In genomic region chr15:102432046-102432445, GRCm38 (mm10) we compare ENCODE assay signal across 22 mouse cellular contexts.
"Had no signal": no experiment of that assay in that cellular context is flagged by ENCODE, and none has a peak within 500 bp of the region (broad histone marks: within the 10 kb centered on the region; RNA-seq: fewer than 3 reads in every experiment).

No protein-coding gene starts in this region.

- DNase-seq: kidney, postnatal 14 days; kidney, postnatal 4 days; left cerebral cortex, postnatal 4 days; liver, postnatal 0 days; lung, embryonic 14.5 days; retina, postnatal 1 day; right cerebral cortex, postnatal 25 days; spleen, adult 18-20 months; thymus, adult 18-20 months; thymus, postnatal 36 days had no signal

- H3K9me3 ChIP-seq: limb, embryonic 12.5 days; limb, embryonic 15.5 days; megakaryocyte, embryonic 14.5 days; midbrain, embryonic 10.5 days; midbrain, embryonic 13.5 days; neural tube, embryonic 13.5 days had no signal

- H3K27me3 ChIP-seq: limb, embryonic 12.5 days; limb, embryonic 15.5 days; megakaryocyte, embryonic 14.5 days; midbrain, embryonic 13.5 days; neural tube, embryonic 13.5 days had no signal

- H3K4me3 ChIP-seq: limb, embryonic 12.5 days; limb, embryonic 15.5 days; megakaryocyte, embryonic 14.5 days; midbrain, embryonic 10.5 days; midbrain, embryonic 13.5 days; myocyte; neural tube, embryonic 13.5 days had no signal

- H3K27ac ChIP-seq: limb, embryonic 12.5 days; limb, embryonic 15.5 days; liver, embryonic 14.5 days; macrophage; midbrain, embryonic 10.5 days; midbrain, embryonic 13.5 days; neural tube, embryonic 13.5 days had no signal

- ATAC-seq: liver, postnatal 0 days; lung, postnatal 0 days; midbrain, embryonic 13.5 days; midbrain, embryonic 16.5 days had no signal

- H3K9ac ChIP-seq: limb, embryonic 12.5 days; limb, embryonic 15.5 days; liver, embryonic 14.5 days; liver, postnatal 0 days; lung, embryonic 14.5 days; midbrain, embryonic 13.5 days; neural tube, embryonic 13.5 days had no signal

- H3K4me2 ChIP-seq: limb, embryonic 12.5 days; limb, embryonic 15.5 days; liver, embryonic 11.5 days; lung, embryonic 14.5 days; midbrain, embryonic 13.5 days; neural tube, embryonic 13.5 days had no signal

- H3K4me1 ChIP-seq: limb, embryonic 12.5 days; limb, embryonic 15.5 days; midbrain, embryonic 10.5 days; midbrain, embryonic 13.5 days; neural tube, embryonic 13.5 days had no signal
